Mouse (Mus musculus) CH12.LX (cell line): ENCODE measurements at regions not wholly inside any gene's neighbourhood (a gene's known extent, or its start where the extent isn't known, plus 50 kb on each side); places are given as distances from the start of the nearest gene placed in this dataset.

Experiments used
- DNase-seq: peaks from one replicate; pipeline ENCODE4 v3.0.0-alpha.2; 2013; ENCODE audit errors: extremely low read depth
- H3K27ac ChIP-seq: 2 replicates; pipeline ENCODE4 v1.5.1; 2012; ENCODE audit warnings: low read depth, mild to moderate bottlenecking, control low read depth, moderate library complexity; ENCODE audit not compliant: insufficient read depth
- H3K27me3 ChIP-seq: replicated peaks from 2 replicates; pipeline ENCODE3; 2012; ENCODE audit warnings: inconsistent platforms
- H3K36me3 ChIP-seq, 2 experiments: replicated peaks in 1 of 2; 2 replicates each; pipeline versions ENCODE3 to v1.6.1; 2012; ENCODE audit warnings: inconsistent platforms in 1 of 2, low read length in 1 of 2, mild to moderate bottlenecking in 1 of 2, mixed read lengths in 1 of 2, moderate library complexity in 1 of 2; ENCODE audit not compliant: control insufficient read depth in 1 of 2, insufficient read depth in 1 of 2
- H3K4me1 ChIP-seq, 2 experiments: 2 replicates each; pipeline ENCODE4 v1.6.1; 2012; ENCODE audit warnings: inconsistent platforms in 1 of 2, moderate library complexity in 1 of 2; ENCODE audit not compliant: insufficient read depth in 2 of 2, control insufficient read depth in 1 of 2
- H3K4me2 ChIP-seq: 2 replicates; pipeline ENCODE4 v1.6.1; 2012; ENCODE audit warnings: low read depth, mild to moderate bottlenecking, control low read depth; ENCODE audit not compliant: poor library complexity, insufficient read depth, severe bottlenecking
- H3K4me3 ChIP-seq, 3 experiments: fragments of 150-350 bp in 1 of 3; sonication (generic) in 1 of 3; replicated peaks in 1 of 3; 2 replicates each; pipeline versions ENCODE3 to v1.5.1; 2011 to 2012; ENCODE audit warnings: low read depth in 2 of 3, low read length in 2 of 3, mild to moderate bottlenecking in 2 of 3, moderate library complexity in 2 of 3, control low read depth in 1 of 3, improper control_type of control experiment in 1 of 3, inconsistent platforms in 1 of 3, mixed read lengths in 1 of 3; ENCODE audit not compliant: poor library complexity in 1 of 3
- H3K79me2 ChIP-seq: replicated peaks from 2 replicates; pipeline ENCODE4 v1.6.1; 2012; ENCODE audit warnings: mild to moderate bottlenecking, moderate library complexity; ENCODE audit not compliant: control insufficient read depth, poor library complexity, insufficient read depth, severe bottlenecking; ENCODE audit errors: extremely low read depth
- H3K9ac ChIP-seq: 2 replicates; pipeline ENCODE4 v1.6.1; 2012; ENCODE audit warnings: low read depth, mild to moderate bottlenecking, control low read depth, moderate library complexity; ENCODE audit not compliant: insufficient read depth
- H3K9me3 ChIP-seq: replicated peaks from 2 replicates; pipeline ENCODE3; 2012; ENCODE audit warnings: low read length, inconsistent platforms, mixed read lengths
- BHLHE40 ChIP-seq: IDR thresholded peaks from 2 replicates; pipeline ENCODE4 v1.6.1; 2011; ENCODE audit warnings: mild to moderate bottlenecking, low read depth, low read length, improper control_type of control experiment
- CHD1 ChIP-seq: IDR thresholded peaks from 2 replicates; pipeline ENCODE4 v1.6.1; 2012; ENCODE audit warnings: low read depth, low read length, improper control_type of control experiment, inconsistent platforms
- CHD2 ChIP-seq: IDR thresholded peaks from 2 replicates; pipeline ENCODE4 v1.6.1; 2011; ENCODE audit warnings: low read length, improper control_type of control experiment
- CTCF ChIP-seq, 2 experiments: IDR thresholded peaks in 1 of 2; conservative IDR thresholded peaks in 1 of 2; 2 replicates each; pipeline ENCODE4 v1.5.1; 2011 to 2012; ENCODE audit warnings: low read depth in 2 of 2, low read length in 2 of 2, improper control_type of control experiment in 1 of 2, inconsistent platforms in 1 of 2, mild to moderate bottlenecking in 1 of 2, moderate library complexity in 1 of 2
- E2F4 ChIP-seq: IDR thresholded peaks from 2 replicates; pipeline ENCODE4 v1.6.1; 2011; ENCODE audit warnings: low read depth, low read length, improper control_type of control experiment; ENCODE audit not compliant: insufficient replicate concordance
- EP300 ChIP-seq: IDR thresholded peaks from 2 replicates; pipeline ENCODE4 v1.6.1; 2011; ENCODE audit warnings: low read length, improper control_type of control experiment
- ETS1 ChIP-seq: conservative IDR thresholded peaks from 2 replicates; pipeline ENCODE4 v1.6.1; 2012; ENCODE audit warnings: low read depth, mild to moderate bottlenecking, inconsistent platforms, low read length, improper control_type of control experiment, moderate library complexity
- GABPA ChIP-seq: IDR thresholded peaks from 2 replicates; pipeline ENCODE4 v1.6.1; 2012; ENCODE audit warnings: low read depth, low read length, improper control_type of control experiment, inconsistent platforms; ENCODE audit not compliant: insufficient replicate concordance
- HCFC1 ChIP-seq: IDR thresholded peaks from 2 replicates; pipeline ENCODE4 v1.6.1; 2012; ENCODE audit warnings: low read depth, mild to moderate bottlenecking, inconsistent platforms, low read length, improper control_type of control experiment
- IRF4 ChIP-seq: IDR thresholded peaks from 2 replicates; pipeline ENCODE4 v1.6.1; 2014; ENCODE audit warnings: low read depth, mild to moderate bottlenecking, inconsistent platforms, low read length, improper control_type of control experiment
- JUN ChIP-seq: IDR thresholded peaks from 2 replicates; pipeline ENCODE4 v1.6.1; 2011; ENCODE audit warnings: low read depth, mild to moderate bottlenecking, low read length, improper control_type of control experiment, moderate library complexity; ENCODE audit not compliant: insufficient read depth
- JUND ChIP-seq: conservative IDR thresholded peaks from 2 replicates; pipeline ENCODE4 v1.6.1; 2011; ENCODE audit warnings: low read depth, low read length, improper control_type of control experiment
- MAFK ChIP-seq: IDR thresholded peaks from 2 replicates; pipeline ENCODE4 v1.6.1; 2011; ENCODE audit warnings: low read length, improper control_type of control experiment; ENCODE audit not compliant: insufficient replicate concordance
- MAX ChIP-seq: IDR thresholded peaks from 2 replicates; pipeline ENCODE4 v1.6.1; 2011; ENCODE audit warnings: low read length, improper control_type of control experiment
- MAZ ChIP-seq: IDR thresholded peaks from 2 replicates; pipeline ENCODE4 v1.6.1; 2012; ENCODE audit warnings: low read depth, mild to moderate bottlenecking, inconsistent platforms, low read length, improper control_type of control experiment, moderate library complexity
- MEF2A ChIP-seq: IDR thresholded peaks from 2 replicates; pipeline ENCODE4 v1.6.1; 2014; ENCODE audit warnings: low read depth, mild to moderate bottlenecking, inconsistent platforms, low read length, improper control_type of control experiment, borderline replicate concordance
- MXI1 ChIP-seq: IDR thresholded peaks from 2 replicates; pipeline ENCODE4 v1.6.1; 2011; ENCODE audit warnings: mild to moderate bottlenecking, low read depth, low read length, improper control_type of control experiment
- MYC ChIP-seq: IDR thresholded peaks from 2 replicates; pipeline ENCODE4 v1.6.1; 2011; ENCODE audit warnings: low read depth, mild to moderate bottlenecking, improper control_type of control experiment, low read length
- PAX5 ChIP-seq: IDR thresholded peaks from 2 replicates; pipeline ENCODE4 v1.6.1; 2012; ENCODE audit warnings: low read length, inconsistent platforms, mixed read lengths
- POLR2A ChIP-seq: IDR thresholded peaks from 2 replicates; pipeline ENCODE4 v1.6.1; 2011; ENCODE audit warnings: low read depth, mild to moderate bottlenecking, improper control_type of control experiment, low read length
- SIN3A ChIP-seq: IDR thresholded peaks from 2 replicates; pipeline ENCODE4 v1.6.1; 2012; ENCODE audit warnings: low read length, improper control_type of control experiment, inconsistent platforms
- SMC3 ChIP-seq: IDR thresholded peaks from 2 replicates; pipeline ENCODE4 v1.6.1; 2011; ENCODE audit warnings: low read depth, low read length, improper control_type of control experiment
- TBP ChIP-seq: conservative IDR thresholded peaks from 2 replicates; pipeline ENCODE4 v1.6.1; 2011; ENCODE audit warnings: low read depth, low read length, improper control_type of control experiment
- TCF12 ChIP-seq: IDR thresholded peaks from 2 replicates; pipeline ENCODE4 v1.6.1; 2014; ENCODE audit warnings: low read depth, mild to moderate bottlenecking, inconsistent platforms, low read length, improper control_type of control experiment
- ZMIZ1 ChIP-seq: IDR thresholded peaks from 2 replicates; pipeline ENCODE4 v1.6.1; 2012; ENCODE audit warnings: low read depth, mild to moderate bottlenecking, inconsistent platforms, low read length, improper control_type of control experiment
- ZNF384 ChIP-seq: IDR thresholded peaks from 2 replicates; pipeline ENCODE4 v1.6.1; 2012; ENCODE audit warnings: low read depth, low read length, improper control_type of control experiment, inconsistent platforms
- dilution Hi-C: fragments of 300-500 bp; cut with MboI; formaldehyde crosslinking; loops from 2 replicates; pipeline ENCODE4 v1.14.3; 2020; ENCODE audit warnings: low sequenced_read_pairs; ENCODE audit not compliant: extremely low pct_unique_long_range_greater_than_20kb, extremely low pct_ligation_motif_present
- in situ Hi-C: fragments of 300-500 bp; cut with MboI; formaldehyde crosslinking; loops from 3 replicates; pipeline ENCODE4 v1.14.3; 2019; ENCODE audit warnings: low sequenced_read_pairs, low pct_ligation_motif_present, low pct_unique_long_range_greater_than_20kb, mixed read lengths

GRCm38 (mm10) chr17:79553850-79554249 is 57.8 kb upstream of the Rmdn2 start:
- Histone ChIP-seq H3K36me3 (no peaks in the 10 kb centered on the region), H3K9me3 (no peaks in the 10 kb centered on the region), H3K4me2 (no peak overlapping the region), H3K79me2 (no peaks in the 10 kb centered on the region), H3K4me1 (peaks cover 0 to 4% of the 10 kb centered on the region in 2 experiments; a peak in 1 of 4 replicates), H3K4me3 (no peak overlapping the region), H3K27me3 (no peaks in the 10 kb centered on the region), H3K27ac (no peak overlapping the region), H3K9ac (no peak overlapping the region)
- TF ChIP-seq MAX (no peak), SIN3A (no peak), CHD1 (no peak), ZNF384 (no peak), MAFK (no peak), E2F4 (no peak), CTCF (conservative IDR thresholded peaks at IDR 0.05 in 1 of 2, IDR thresholded peaks at IDR 0.05 in 1 of 2; ENCODE audit: low read depth in 2 of 2, low read length in 2 of 2) (no peak), POLR2A (no peak), TBP (no peak), MYC (no peak), MEF2A (no peak), JUND (no peak), PAX5 (no peak), BHLHE40 (no peak), IRF4 (no peak)
- DNase-seq, result no peak
- dilution Hi-C loops (no loop called here), in situ Hi-C loops (loop anchor here (25.0 kb wide), 1 partner anchor 192 kb away; the partner anchor contains the start of gene Cdc42ep3)

DNA sequence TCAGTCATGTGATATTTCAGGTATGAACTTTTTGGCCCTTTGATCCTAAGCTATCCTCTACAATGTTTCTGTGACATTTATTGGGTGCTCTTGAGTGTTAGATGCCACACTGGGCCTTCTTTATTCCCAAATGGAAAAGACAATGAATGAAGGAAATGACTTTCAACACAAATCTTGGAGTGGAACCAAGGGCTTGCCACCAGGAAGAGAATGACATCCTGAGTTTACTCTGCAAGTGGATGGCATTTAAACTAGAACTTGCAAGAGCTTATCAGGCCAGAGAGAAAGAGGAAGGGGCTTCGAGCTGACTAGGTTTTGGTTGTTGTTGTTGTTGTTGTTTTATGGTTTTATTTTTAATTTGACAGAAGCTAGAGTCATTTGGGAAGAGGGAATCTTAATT is 56.1 kb upstream of the Rmdn2 start:
- no peaks in the 10 kb centered on the region for H3K4me1 ChIP-seq
- dilution Hi-C loops, result no loop called here
- H3K36me3 ChIP-seq, result no peaks in the 10 kb centered on the region
- TF ChIP-seq TCF12 (no peak), CHD2 (no peak), MAZ (no peak), PAX5 (no peak), CHD1 (no peak), HCFC1 (no peak), EP300 (no peak), MXI1 (no peak), POLR2A (no peak), MYC (no peak), ETS1 (no peak), ZMIZ1 (no peak), IRF4 (no peak), BHLHE40 (no peak), GABPA (no peak), SMC3 (no peak), JUN (no peak), MAFK (no peak)
- TF ChIP-seq, all 38 proteins: peak for 0
- in situ Hi-C loops, result loop anchor here (25.0 kb wide), 1 partner anchor 193 kb away; the partner anchor contains the start of gene Cdc42ep3
- Histone ChIP-seq H3K4me3 (no peak overlapping the region), H3K27me3 (no peaks in the 10 kb centered on the region), H3K9me3 (peaks cover 13% of the 10 kb centered on the region), H3K27ac (no peak overlapping the region), H3K79me2 (no peaks in the 10 kb centered on the region), H3K9ac (no peak overlapping the region), H3K4me2 (no peak overlapping the region)
- no peak for DNase-seq
